Mouse (Mus musculus) left cerebral cortex, adult 8-10 months (tissue): ENCODE data around the gene Selenow. TPM values are rescaled to one million over a fixed set of nuclear protein-coding genes. Genes with fewer than 3 reads are reported as not detected.

Experiments
- DNase-seq, 2 experiments: peaks; one replicate each; pipeline ENCODE4 v3.0.0; 2022; ENCODE audit warnings: low spot score in 2 of 2
- total RNA-seq, 4 experiments: library from RNA; stranded (reverse); gene quantifications; 2 replicates each; pipeline ENCODE4 v1.2.4; 2022

Selenow gene
- total RNA-seq: 1,000 to 10,000 TPM in 3 of 4 experiments, 100 to 1,000 TPM in 1; 989 to 1,128 (median 1,052) TPM

DNA sequence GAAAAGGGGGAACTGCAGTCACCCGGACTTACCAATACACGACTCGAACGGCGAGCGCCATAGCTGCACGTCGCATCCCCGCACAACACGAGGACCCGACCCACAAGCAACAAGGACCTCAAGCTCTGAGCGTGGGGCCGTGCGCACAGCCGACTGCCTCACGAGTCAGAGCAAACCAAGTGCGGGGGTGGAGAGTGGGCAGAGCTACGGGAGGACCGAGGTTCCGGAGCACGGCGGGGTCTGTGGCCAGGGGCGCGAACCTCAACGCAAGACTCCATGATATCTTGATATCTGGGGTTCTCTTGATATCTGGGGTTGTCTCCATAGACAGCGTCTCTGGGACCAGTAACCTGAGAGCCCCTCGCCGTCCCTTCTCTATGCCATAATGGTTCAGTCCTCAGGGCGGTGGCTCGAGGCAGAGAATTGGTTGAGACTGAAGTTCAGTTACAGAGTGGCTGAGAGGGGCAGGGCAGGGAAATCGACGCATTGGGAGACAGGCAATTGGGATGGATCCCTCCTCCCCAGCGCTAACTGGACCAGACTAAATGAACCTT, at the start of gene Selenow:
Selenow (minus strand) TSS at position 183 of the 554 bp plus-strand sequence.
- peak; percentile 92 to 93 for DNase-seq

DNA sequence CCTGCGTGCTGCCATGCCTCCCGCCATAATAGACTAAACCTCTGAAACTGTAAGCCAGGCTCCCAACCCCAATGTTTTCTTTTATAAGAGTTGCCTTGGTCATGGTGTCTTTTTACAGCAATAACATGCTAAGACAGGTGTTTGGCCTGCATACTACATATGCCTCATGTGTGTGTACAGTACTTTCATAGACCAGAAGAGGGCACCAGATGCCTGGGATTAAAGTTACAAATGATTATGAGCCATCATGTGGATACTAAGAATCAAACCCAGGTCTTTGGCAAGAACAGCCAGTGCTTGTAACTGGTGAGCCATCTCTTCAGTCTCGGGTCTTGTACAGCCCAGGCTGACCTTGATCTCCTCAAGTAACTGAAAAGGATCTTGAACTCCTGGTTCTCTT, 47.5 kb upstream of the Selenow start:
- no peak for DNase-seq

DNA sequence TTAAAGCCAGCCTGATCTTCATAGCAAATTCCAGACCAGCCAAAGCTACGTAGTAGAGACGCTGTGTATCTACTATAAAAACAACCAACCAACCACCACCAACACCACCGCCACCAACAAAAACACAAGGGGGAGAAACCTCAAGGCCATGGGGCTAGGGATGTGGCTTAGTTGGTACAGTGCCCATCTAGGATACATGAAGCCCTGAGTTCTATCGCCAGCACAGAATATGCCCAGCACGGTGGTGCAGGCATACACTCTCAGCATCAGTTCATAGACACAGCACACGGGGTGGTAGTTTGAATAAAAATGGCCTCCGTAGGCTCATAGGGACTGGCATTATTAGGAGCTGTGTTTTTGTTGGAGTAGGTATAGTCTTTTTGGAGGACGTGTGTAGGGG, 46.1 kb upstream of the Selenow start:
- no peak for DNase-seq

DNA sequence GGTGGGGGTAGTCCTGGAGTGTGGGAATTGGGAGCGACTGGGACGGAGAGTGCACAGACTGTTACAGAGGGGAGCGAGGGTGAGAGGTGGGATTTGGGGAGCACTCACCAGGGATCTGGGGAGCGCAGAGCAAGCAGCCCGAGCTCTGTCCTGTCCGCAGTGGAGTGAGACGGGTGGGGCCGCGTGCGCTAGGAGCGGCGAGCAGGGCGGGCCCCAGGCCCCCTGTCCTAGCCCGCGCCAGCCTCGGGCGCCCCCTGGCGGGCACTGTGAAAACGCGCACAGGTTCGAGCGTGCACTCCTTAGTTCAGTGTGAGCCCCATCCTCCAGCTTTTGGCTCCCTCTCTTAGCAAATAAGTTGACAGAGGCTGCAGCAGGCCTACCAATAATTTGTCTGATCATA, 45.1 kb upstream of the Selenow start, which contains the start of gene Ehd2:
Ehd2 (minus strand) TSS at position 256 of the 400 bp plus-strand sequence.
- no peak for DNase-seq

- no peak for DNase-seq
Observed at GRCm38 (mm10) chr7:15966489-15966888, 44.3 kb upstream of the Selenow start.

GRCm38 (mm10) chr7:15963798-15964652, 41.8 kb upstream of the Selenow start:
- DNase-seq: no peak

GRCm38 (mm10) chr7:15962311-15963288, 40.4 kb upstream of the Selenow start:
- no peak for DNase-seq

DNA sequence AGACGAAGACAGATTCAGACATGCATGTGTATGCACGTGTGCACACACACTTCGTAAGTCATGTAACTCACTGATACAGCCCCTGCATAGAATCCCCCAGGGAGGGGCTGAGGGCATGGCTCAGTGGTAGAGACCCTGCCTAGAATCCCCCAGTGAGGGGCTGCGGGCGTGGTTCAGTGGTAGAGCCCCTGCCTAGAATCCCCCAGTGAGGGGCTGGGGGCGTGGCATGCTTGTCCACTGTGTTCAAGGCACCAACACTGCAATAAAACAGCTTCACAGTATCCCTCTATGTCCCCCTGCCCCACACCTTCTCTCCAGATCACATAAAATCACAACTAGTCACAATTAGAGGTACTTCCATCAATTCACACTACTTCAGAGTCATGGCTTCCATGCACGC, 39.6 kb upstream of the Selenow start:
- no peak for DNase-seq

GRCm38 (mm10) chr7:15961239-15961638, 39.0 kb upstream of the Selenow start:
- no peak for DNase-seq

DNA sequence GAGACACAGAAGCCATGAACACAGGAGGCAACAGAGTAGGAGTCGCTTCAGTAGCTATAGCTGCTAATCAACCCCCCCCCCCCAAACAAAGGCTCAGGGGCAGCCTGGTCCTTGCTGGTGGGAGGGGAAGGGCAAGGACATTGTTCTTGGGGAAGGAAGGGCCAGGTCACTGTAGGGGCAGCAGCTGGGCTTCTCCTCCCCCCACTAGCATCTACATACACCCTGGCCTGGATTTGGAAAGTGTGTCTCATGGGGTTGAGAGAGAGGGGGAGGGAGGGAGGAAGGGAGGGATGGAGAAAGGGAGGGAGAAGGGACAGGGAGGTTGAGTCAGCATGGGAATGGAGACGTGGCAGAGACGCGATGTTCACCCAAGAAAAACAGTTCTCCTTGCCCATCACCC, 38.5 kb upstream of the Selenow start:
- DNase-seq: no peak

DNA sequence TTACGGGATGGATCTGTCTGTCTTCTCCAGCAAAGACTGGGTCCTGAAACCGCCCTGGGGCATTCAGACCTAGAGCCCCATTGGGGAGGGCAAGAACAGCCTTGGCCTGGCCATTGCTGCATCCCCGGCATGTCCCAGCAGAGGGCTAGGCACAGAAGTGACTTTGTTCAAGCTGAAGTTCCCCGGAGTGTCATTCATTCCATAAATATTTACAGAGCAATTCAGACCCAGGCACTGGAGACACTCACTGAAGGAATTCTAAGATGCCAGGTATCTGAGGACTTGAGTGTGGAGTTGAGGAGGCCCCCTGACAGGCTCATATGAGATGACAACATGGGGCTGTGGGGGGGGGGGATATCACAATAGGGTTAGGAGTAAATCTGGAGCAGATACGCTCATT, 33.9 kb upstream of the Selenow start:
- DNase-seq: no peak

DNA sequence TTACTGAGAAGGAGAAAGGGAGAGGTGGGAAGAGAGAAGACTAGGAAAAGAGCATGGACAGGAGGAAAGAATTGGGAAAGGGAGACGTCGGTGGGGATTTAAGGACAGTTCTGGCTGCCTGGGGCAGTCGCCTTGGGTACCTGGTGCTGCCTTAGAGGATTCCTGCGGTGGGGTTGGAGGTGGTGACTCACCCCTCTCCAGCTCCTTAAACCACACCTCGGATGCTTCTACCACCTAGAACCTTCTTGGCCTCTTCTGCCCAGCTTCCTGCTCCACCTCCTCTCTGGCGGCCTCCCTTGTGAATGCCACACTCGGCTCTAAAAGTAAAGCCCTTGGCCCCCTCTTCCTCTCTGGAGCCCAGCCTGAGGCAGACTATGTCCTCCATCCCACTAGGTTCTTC, 33.3 kb upstream of the Selenow start:
- DNase-seq: no peak

DNA sequence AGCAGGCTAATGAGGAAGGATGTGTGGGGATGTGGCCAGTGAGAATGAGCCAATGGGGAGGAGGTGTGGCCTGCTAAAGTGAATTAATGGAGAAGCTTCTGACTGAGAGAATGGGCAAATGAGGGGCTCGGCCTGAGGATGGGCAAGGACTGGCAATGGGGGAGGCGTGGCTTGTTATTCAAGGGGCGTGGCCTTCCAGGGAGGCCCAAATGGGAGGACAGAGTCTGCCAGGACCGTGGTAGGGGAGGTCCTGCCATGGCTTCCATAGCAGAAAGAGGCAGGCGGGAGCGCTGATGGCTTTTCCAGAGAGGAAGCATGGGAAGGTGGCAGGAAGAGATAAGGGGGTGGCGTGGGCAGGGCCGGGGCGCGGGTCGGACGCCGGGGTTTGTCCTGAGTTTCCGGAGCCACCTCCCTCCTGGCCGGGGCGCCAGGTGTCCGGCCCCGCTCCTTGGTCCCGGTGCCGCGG, 32.8 kb upstream of the Selenow start:
- no peak for DNase-seq

- DNase-seq: no peak
Observed at GRCm38 (mm10) chr7:15954436-15954835, 32.2 kb upstream of the Selenow start.

DNA sequence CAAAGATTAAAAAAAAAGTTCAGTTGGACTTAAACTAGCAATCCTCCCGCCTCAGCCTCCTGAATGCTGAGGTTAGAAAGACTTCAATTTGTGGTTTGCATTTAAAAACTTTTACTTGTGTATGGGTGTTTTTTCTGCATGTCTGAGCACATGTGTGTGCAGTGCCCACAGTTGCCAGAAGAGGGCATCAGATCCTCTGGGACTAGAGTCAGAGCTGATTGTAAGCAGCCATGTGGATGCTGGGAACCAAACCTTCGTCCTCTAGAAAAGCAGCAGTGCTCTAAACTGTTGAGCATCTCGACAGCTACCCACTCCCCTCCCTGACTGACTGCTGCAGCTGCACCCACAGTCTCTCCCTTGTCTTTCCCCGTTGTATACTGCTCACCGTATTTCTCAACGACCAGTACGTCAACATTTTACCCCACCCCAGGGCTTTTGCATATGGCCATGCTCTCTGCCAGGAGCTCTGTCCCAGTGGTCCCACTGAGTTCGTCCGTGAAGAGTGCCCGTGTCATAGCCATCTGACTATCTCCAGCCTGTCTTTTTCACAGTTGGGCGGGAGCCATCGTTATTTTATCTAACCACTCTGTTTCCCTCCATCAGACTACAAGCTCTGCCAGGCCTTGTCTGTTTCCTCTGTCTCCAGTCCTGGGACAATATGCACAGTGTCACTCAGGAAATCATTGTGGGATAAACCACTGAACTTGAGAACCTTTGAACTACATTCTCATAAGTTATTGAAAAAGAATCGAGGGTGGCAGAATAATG, 31.3 kb upstream of the Selenow start:
- no peak for DNase-seq

- DNase-seq: no peak
Observed at GRCm38 (mm10) chr7:15952416-15952815, 30.2 kb upstream of the Selenow start.

GRCm38 (mm10) chr7:15950008-15950407, 27.8 kb upstream of the Selenow start:
- no peak for DNase-seq

DNA sequence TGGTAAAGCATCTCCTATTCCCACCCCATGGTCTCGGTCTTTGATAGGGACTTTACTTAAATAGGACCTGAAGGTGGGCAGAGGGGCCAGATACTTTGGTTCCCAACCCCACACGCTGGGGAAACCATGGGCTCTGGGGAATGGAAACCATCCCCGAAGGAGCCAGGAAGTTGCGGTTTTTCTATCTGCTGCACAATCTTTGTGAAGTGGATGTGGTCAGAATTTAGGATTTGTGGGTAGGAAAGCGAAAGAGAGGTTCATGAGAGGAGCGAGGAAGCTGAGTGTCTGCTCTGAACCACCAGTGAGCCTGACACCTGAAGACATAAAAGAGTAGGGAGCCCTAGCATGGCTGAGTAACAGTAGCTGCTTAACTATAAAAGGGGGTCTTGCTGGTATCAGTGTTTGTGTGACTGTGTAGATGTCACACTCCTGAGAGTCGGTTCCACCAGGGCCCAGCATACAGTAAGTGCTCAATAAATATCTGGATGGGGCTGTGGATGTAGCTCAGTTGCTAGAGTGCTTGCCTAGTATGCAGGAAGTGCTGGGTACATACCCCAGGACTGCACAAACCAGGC, 27.1 kb upstream of the Selenow start:
- no peak for DNase-seq

- peak; percentile 18 to 47 for DNase-seq
Observed at GRCm38 (mm10) chr7:15948381-15948941, 26.3 kb upstream of the Selenow start.

DNA sequence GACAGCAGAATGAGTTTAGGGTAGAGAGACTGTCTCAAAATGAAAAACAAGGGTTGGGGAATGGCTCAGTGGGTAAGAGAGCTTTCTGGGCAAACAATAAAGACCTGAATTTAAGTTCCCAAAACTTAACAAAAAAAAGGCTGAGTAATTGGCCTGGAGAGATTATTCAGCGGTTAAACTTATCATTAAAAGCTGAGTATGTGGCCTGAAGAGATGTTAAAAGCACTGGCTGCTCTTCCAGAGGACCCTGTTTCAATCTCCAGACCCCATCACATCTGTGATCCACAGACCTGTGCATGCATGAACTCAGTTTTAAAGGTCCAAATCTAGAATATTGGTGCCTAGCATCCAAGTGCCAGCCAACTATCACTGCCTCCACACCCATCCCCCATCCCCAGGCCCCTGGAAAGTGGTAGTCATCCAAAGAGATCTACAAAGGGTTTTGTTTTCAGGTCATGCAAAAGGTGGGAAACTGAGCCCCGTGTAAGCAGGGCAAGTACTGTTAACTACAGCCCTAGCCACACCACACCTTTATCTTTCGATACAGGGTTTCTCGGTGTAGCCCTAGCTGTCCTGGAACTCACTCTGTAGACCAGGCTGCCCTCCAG, 25.6 kb upstream of the Selenow start:
- no peak for DNase-seq
